Mouse (Mus musculus) cerebellum, postnatal 25 days (tissue): ENCODE data around the gene Frs3.
"Not testable (repeated sequence)": the region's sequence is repeated elsewhere in the genome, so short reads cannot be mapped to it uniquely, and the experiment has no call there.

Experiments used
- DNase-seq, 2 experiments: peaks; one replicate each; pipeline ENCODE4 v3.0.0; 2021; ENCODE audit warnings: mixed read lengths in 2 of 2

Frs3 gene

GRCm38 (mm10) chr17:47688608-47689575 is at the start of gene Frs3:
TSS of gene Frs3 (plus strand) at chr17:47689030.
- DNase-seq, result peak; percentile 83 to 90

GRCm38 (mm10) chr17:47642992-47643391 is 45.8 kb upstream of the Frs3 start:
- no peak for DNase-seq

- peak; percentile 19 to 61 for DNase-seq
These were observed 42.1 kb upstream of the Frs3 start for GRCm38 (mm10) chr17:47646683-47647082.

GRCm38 (mm10) chr17:47648966-47649365 is 39.9 kb upstream of the Frs3 start:
- no peak for DNase-seq

- DNase-seq, result no peak
These were observed 36.9 kb upstream of the Frs3 start for GRCm38 (mm10) chr17:47651953-47652352.

- not testable (repeated sequence) for DNase-seq
These were observed 34.5 kb upstream of the Frs3 start for GRCm38 (mm10) chr17:47654346-47654745.

GRCm38 (mm10) chr17:47655697-47656096 is 33.1 kb upstream of the Frs3 start:
- DNase-seq, result no peak

- no peak for DNase-seq
These were observed 30.9 kb upstream of the Frs3 start for GRCm38 (mm10) chr17:47657901-47658300.

- DNase-seq, result no peak
These were observed 30.0 kb upstream of the Frs3 start for GRCm38 (mm10) chr17:47658741-47659243.

GRCm38 (mm10) chr17:47663009-47663713 is 25.7 kb upstream of the Frs3 start:
- DNase-seq, result no peak

- no peak for DNase-seq
These were observed 24.4 kb upstream of the Frs3 start for GRCm38 (mm10) chr17:47664474-47664873.

GRCm38 (mm10) chr17:47669166-47669565 is 19.7 kb upstream of the Frs3 start:
- no peak for DNase-seq

GRCm38 (mm10) chr17:47671988-47672310 is 16.9 kb upstream of the Frs3 start:
- no peak for DNase-seq

- DNase-seq, result peak; percentile 35 to 66
These were observed 16.3 kb upstream of the Frs3 start for GRCm38 (mm10) chr17:47672311-47673111.

- peak; percentile 78 to 86 for DNase-seq
These were observed 12.2 kb upstream of the Frs3 start for GRCm38 (mm10) chr17:47676581-47676980.

GRCm38 (mm10) chr17:47678238-47678637 is 10.6 kb upstream of the Frs3 start:
- DNase-seq, result no peak

- no peak for DNase-seq
These were observed 10.1 kb upstream of the Frs3 start for GRCm38 (mm10) chr17:47678702-47679101.

GRCm38 (mm10) chr17:47682836-47683235 is 6.0 kb upstream of the Frs3 start:
- DNase-seq, result no peak

GRCm38 (mm10) chr17:47687409-47688343 is 1.2 kb upstream of the Frs3 start:
- DNase-seq, result peak; percentile 96 to 98

GRCm38 (mm10) chr17:47688344-47688607 is 554 bp upstream of the Frs3 start, which contains the start of gene Tomm6:
TSS of gene Tomm6 (minus strand) at chr17:47688386.
- no peak for DNase-seq

GRCm38 (mm10) chr17:47689894-47690293 is 1.1 kb downstream of the Frs3 start:
- no peak for DNase-seq

- DNase-seq, result no peak
These were observed 2.8 kb downstream of the Frs3 start for GRCm38 (mm10) chr17:47691650-47692049.
